Mouse (Mus musculus) olfactory bulb, adult 2 months (tissue): ENCODE data around the gene Agr3.

Source experiments
- CTCF ChIP-seq: fragments of 200-500 bp; IDR thresholded peaks from 2 replicates; pipeline ENCODE4 v1.5.1; 2012; ENCODE audit warnings: low read depth, mild to moderate bottlenecking, low read length, moderate library complexity; ENCODE audit not compliant: insufficient read depth
- POLR2A ChIP-seq: fragments of 200-500 bp; IDR thresholded peaks from 2 replicates; pipeline ENCODE4 v1.6.1; 2012; ENCODE audit warnings: mild to moderate bottlenecking, low read depth, low read length, moderate library complexity; ENCODE audit not compliant: insufficient read depth

DNA sequence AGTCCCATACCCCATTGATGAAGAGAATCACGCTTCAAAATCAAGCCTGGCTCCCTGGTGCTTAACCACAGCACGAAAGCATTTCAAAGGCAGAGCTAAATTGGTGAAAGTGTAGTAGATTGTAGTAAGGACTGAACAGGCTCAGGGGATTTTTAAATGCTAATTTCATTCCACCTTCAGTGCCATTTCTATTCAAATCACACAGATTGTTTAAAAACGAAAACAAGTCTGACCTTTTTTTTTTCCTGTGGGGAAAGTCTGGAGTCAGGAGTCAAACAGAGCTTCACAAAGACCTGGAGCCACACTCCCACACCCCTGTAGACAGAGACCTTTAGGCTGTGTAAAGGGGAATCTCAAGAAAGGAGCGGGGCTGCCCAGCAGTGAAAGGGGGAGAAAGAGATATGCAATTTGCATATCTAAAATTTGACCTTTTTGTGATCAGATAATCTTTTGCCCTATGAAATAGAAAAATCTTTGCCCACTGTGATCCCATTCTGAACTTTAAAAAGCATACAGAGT lies 28.6 kb upstream of the Agr3 start:
- TF ChIP-seq CTCF (no peak), POLR2A (no peak)
